Comparison of ENCODE assay signal across 21 mouse cellular contexts in the genomic region with DNA sequence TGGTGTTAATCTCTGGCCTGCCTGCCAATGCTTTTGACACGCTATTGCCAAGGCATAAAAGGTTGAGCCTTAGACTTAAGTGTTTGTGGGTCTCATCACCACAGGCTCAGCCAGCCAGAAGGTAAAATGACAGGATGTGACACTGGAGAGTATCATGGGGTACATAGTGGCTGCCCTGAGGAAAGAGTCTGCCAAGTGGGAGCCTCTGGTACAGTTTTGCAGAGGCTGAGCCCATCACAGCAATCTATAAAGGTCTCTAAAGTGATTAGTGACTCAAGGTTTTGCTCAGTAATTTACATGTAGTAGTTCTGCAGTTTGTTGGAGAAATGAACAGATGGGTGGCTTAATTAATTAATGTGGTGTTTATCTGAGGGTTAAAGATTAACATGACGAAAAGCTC.
DNase-seq lines count a peak whose midpoint lies in the region; ATAC-seq and TF ChIP-seq lines count a peak whose summit lies in the region.
"Had no signal": no experiment of that assay in that cellular context is flagged by ENCODE, and none has a peak within 500 bp of the region (broad histone marks: within the 10 kb centered on the region; RNA-seq: fewer than 3 reads in every experiment).

No protein-coding gene starts in this region.

- no peak overlapping the region for H3K4me2 ChIP-seq in hindbrain, embryonic 16.5 days (ENCODE audit: low read length)
- H3K4me2 ChIP-seq in neural tube, embryonic 15.5 days, result no peak overlapping the region
- H3K4me2 ChIP-seq: embryonic facial prominence, embryonic 12.5 days; embryonic facial prominence, embryonic 15.5 days; heart, embryonic 11.5 days; hindbrain, embryonic 14.5 days; intestine, embryonic 15.5 days had no signal

- no peak for TF ChIP-seq CTCF in brain, embryonic 14.5 days (IDR thresholded peaks at IDR 0.05; ENCODE audit: borderline replicate concordance, extremely low read depth, insufficient read depth, insufficient read length)

- H3K27me3 ChIP-seq in hindbrain, embryonic 16.5 days (replicated peaks; ENCODE audit: control insufficient read depth, insufficient read depth, low read length), result no peaks in the 10 kb centered on the region
- H3K27me3 ChIP-seq in hindbrain, embryonic 10.5 days (ENCODE audit: insufficient read depth, poor library complexity, severe bottlenecking), result no peaks in the 10 kb centered on the region
- no peaks in the 10 kb centered on the region for H3K27me3 ChIP-seq in neural tube, embryonic 15.5 days (replicated peaks)
- H3K27me3 ChIP-seq: embryonic facial prominence, embryonic 12.5 days; embryonic facial prominence, embryonic 15.5 days; intestine, embryonic 15.5 days had no signal

- H3K9me3 ChIP-seq in hindbrain, embryonic 16.5 days (ENCODE audit: control insufficient read depth, low read length), result no peaks in the 10 kb centered on the region
- no peaks in the 10 kb centered on the region for H3K9me3 ChIP-seq in hindbrain, embryonic 10.5 days
- H3K9me3 ChIP-seq in neural tube, embryonic 15.5 days (replicated peaks), result no peaks in the 10 kb centered on the region
- H3K9me3 ChIP-seq: embryonic facial prominence, embryonic 12.5 days; embryonic facial prominence, embryonic 15.5 days; intestine, embryonic 15.5 days had no signal

- H3K4me1 ChIP-seq in hindbrain, embryonic 16.5 days (ENCODE audit: control insufficient read depth, insufficient read depth, low read depth, low read length), result no peaks in the 10 kb centered on the region
- H3K4me1 ChIP-seq in hindbrain, embryonic 10.5 days (replicated peaks), result no peaks in the 10 kb centered on the region
- H3K4me1 ChIP-seq in neural tube, embryonic 15.5 days, result no peaks in the 10 kb centered on the region
- H3K4me1 ChIP-seq: embryonic facial prominence, embryonic 12.5 days; embryonic facial prominence, embryonic 15.5 days; intestine, embryonic 15.5 days had no signal

- ATAC-seq in hindbrain, embryonic 16.5 days, result peak; percentile 34; the same call in 1 of the 2 replicates
- no peak for ATAC-seq in neural tube, embryonic 15.5 days (ENCODE audit: low FRiP score)
- ATAC-seq: CD4-positive, CD25-positive, alpha-beta regulatory T cell, adult 4 months; forebrain, embryonic 14.5 days; forebrain, postnatal 0 days; intestine, embryonic 15.5 days had no signal

- no peak for TF ChIP-seq POLR2A in brain, embryonic 14.5 days (IDR thresholded peaks at IDR 0.05; ENCODE audit: borderline replicate concordance, extremely low read depth, insufficient read depth, insufficient read length, poor library complexity, severe bottlenecking)

- no peak overlapping the region for H3K9ac ChIP-seq in hindbrain, embryonic 16.5 days (ENCODE audit: low read depth, low read length)
- no peak overlapping the region for H3K9ac ChIP-seq in neural tube, embryonic 15.5 days (replicated peaks)
- H3K9ac ChIP-seq: embryonic facial prominence, embryonic 12.5 days; embryonic facial prominence, embryonic 15.5 days; forebrain, postnatal 0 days; hindbrain, embryonic 14.5 days; intestine, embryonic 15.5 days had no signal

- no peaks in the 10 kb centered on the region for H3K36me3 ChIP-seq in hindbrain, embryonic 16.5 days (ENCODE audit: control insufficient read depth, insufficient read depth, low read length)
- H3K36me3 ChIP-seq in hindbrain, embryonic 10.5 days, result no peaks in the 10 kb centered on the region
- H3K36me3 ChIP-seq in neural tube, embryonic 15.5 days, result no peaks in the 10 kb centered on the region
- H3K36me3 ChIP-seq: embryonic facial prominence, embryonic 12.5 days; embryonic facial prominence, embryonic 15.5 days; intestine, embryonic 15.5 days had no signal

- no peak for DNase-seq in hindbrain, embryonic 10.5 days (ENCODE audit: low spot score)
- DNase-seq in brain, embryonic 14.5 days (ENCODE audit: low read depth), result peak; percentile 17
- DNase-seq in retina, embryonic 14.5 days (ENCODE audit: low spot score), result peak; percentile 26
- no peak for DNase-seq in frontal cortex, postnatal 10 days (ENCODE audit: low spot score in 2 of 2)
- DNase-seq: adrenal gland, adult 8-10 months; adrenal gland, postnatal 25 days; cerebellum, adult 11 months; cerebellum, adult 2 months; cerebellum, adult 9-11 months; cerebellum, postnatal 25 days; forebrain, postnatal 0 days; gastrocnemius, postnatal 25 days had no signal

- no peak overlapping the region for H3K4me3 ChIP-seq in hindbrain, embryonic 16.5 days (ENCODE audit: low read length)
- no peak overlapping the region for H3K4me3 ChIP-seq in hindbrain, embryonic 10.5 days
- no peak overlapping the region for H3K4me3 ChIP-seq in neural tube, embryonic 15.5 days (replicated peaks)
- H3K4me3 ChIP-seq: embryonic facial prominence, embryonic 12.5 days; embryonic facial prominence, embryonic 15.5 days; intestine, embryonic 15.5 days had no signal

- 60% methylated on average over 2 of the region's 2 CpGs for WGBS in hindbrain, embryonic 16.5 days
- WGBS in hindbrain, embryonic 10.5 days, result 84% methylated on average over 2 of the region's 2 CpGs
- WGBS in neural tube, embryonic 15.5 days, result 76% methylated on average over 2 of the region's 2 CpGs

- H3K27ac ChIP-seq in hindbrain, embryonic 16.5 days (ENCODE audit: low read depth, low read length), result no peak overlapping the region
- no peak overlapping the region for H3K27ac ChIP-seq in hindbrain, embryonic 10.5 days
- H3K27ac ChIP-seq in neural tube, embryonic 15.5 days (replicated peaks), result no peak overlapping the region
- H3K27ac ChIP-seq: embryonic facial prominence, embryonic 12.5 days; embryonic facial prominence, embryonic 15.5 days; hindbrain, embryonic 14.5 days; intestine, embryonic 15.5 days had no signal

Comparison
In these comparisons a context has a peak if more than half of its experiments do, and no peak if none do; other contexts are left out.
1. DNase-seq: peak in brain, embryonic 14.5 days (single experiment) and retina, embryonic 14.5 days (single experiment); none in hindbrain, embryonic 10.5 days (single experiment) and frontal cortex, postnatal 10 days (0 of 2).